Comparison of ENCODE assay signal across 8 mouse cellular contexts in genomic region chr9:123638668-123639089, GRCm38 (mm10). TPM values are rescaled to one million over a fixed set of nuclear protein-coding genes. Genes with fewer than 3 reads are reported as not detected.
DNase-seq lines count a peak whose midpoint lies in the region; ATAC-seq and TF ChIP-seq lines count a peak whose summit lies in the region.

No protein-coding gene starts in this region.

- H3K79me2 ChIP-seq in CH12.LX (replicated peaks; ENCODE audit: control insufficient read depth, extremely low read depth, insufficient read depth, poor library complexity, severe bottlenecking): no peaks in the 10 kb centered on the region

- peaks cover 2% of the 10 kb centered on the region for H3K9me3 ChIP-seq in CH12.LX (replicated peaks; ENCODE audit: low read length)
- no peaks in the 10 kb centered on the region for H3K9me3 ChIP-seq in hindbrain, embryonic 14.5 days (ENCODE audit: control insufficient read depth, low read length)

- in situ Hi-C loops in CH12.LX (cut with MboI; ENCODE audit: low pct_ligation_motif_present, low pct_unique_long_range_greater_than_20kb, low sequenced_read_pairs): no loop called here

- dilution Hi-C loops in CH12.LX (cut with MboI; ENCODE audit: extremely low pct_ligation_motif_present, extremely low pct_unique_long_range_greater_than_20kb, low sequenced_read_pairs): no loop called here

- H3K4me3 ChIP-seq in CH12.LX (replicated peaks in 1 of 3; ENCODE audit: low read depth in 2 of 3, low read length in 2 of 3, poor library complexity in 1 of 3): no peak overlapping the region
- no peak overlapping the region for H3K4me3 ChIP-seq in cerebellum, adult 2 months (replicated peaks; ENCODE audit: insufficient read depth, low read depth, low read length)
- no peak overlapping the region for H3K4me3 ChIP-seq in hindbrain, embryonic 14.5 days (replicated peaks; ENCODE audit: low read length)
- H3K4me3 ChIP-seq in left cerebral cortex, adult 2 months: no peak overlapping the region

- H3K27ac ChIP-seq in CH12.LX (ENCODE audit: insufficient read depth, low read depth): no peak overlapping the region
- no peak overlapping the region for H3K27ac ChIP-seq in cerebellum, adult 2 months (ENCODE audit: insufficient read depth, low read length)
- H3K27ac ChIP-seq in hindbrain, embryonic 14.5 days: no peak overlapping the region
- no peak overlapping the region for H3K27ac ChIP-seq in left cerebral cortex, adult 2 months

- intact Hi-C loops in left cerebral cortex, adult 2 months (cut with DNase I): loop anchor here (1.0 kb wide), 1 partner anchor 158 kb away; no protein-coding TSS in a partner anchor

- no peak for TF ChIP-seq POLR2A in CH12.LX (IDR thresholded peaks at IDR 0.05; ENCODE audit: low read depth, low read length)
- no peak for TF ChIP-seq POLR2A in cerebellum, adult 2 months (IDR thresholded peaks at IDR 0.05; ENCODE audit: borderline replicate concordance, insufficient read depth, low read length)

- TF ChIP-seq RAD21 in CH12.LX (IDR thresholded peaks at IDR 0.05; ENCODE audit: low read depth, low read length): peak; percentile 81

- peak in 1 of 2 experiments; percentile 87; a peak in 3 of 4 replicates for TF ChIP-seq CTCF in CH12.LX (conservative IDR thresholded peaks at IDR 0.05 in 1 of 2, IDR thresholded peaks at IDR 0.05 in 1 of 2; ENCODE audit: low read depth in 2 of 2, low read length in 2 of 2)
- TF ChIP-seq CTCF in cerebellum, adult 2 months (IDR thresholded peaks at IDR 0.05; ENCODE audit: borderline replicate concordance, insufficient read depth, low read depth, low read length): peak; percentile 56; the same call in 1 of the 2 replicates
- peak; percentile 83 for TF ChIP-seq CTCF in left cerebral cortex, adult 2 months (IDR thresholded peaks at IDR 0.05)

- H3K36me3 ChIP-seq in CH12.LX (replicated peaks in 1 of 2; ENCODE audit: control insufficient read depth in 1 of 2, insufficient read depth in 1 of 2, low read length in 1 of 2): no peaks in the 10 kb centered on the region
- no peaks in the 10 kb centered on the region for H3K36me3 ChIP-seq in hindbrain, embryonic 14.5 days (replicated peaks; ENCODE audit: control insufficient read depth, insufficient read depth)

- DNase-seq in frontal cortex, adult 2 months (ENCODE audit: extremely low spot score in 1 of 2, low spot score in 1 of 2): peak; percentile 11 to 69
- DNase-seq in frontal cortex, postnatal 14 days (ENCODE audit: low spot score in 2 of 2): no peak
- peak; percentile 38 for DNase-seq in CH12.LX (ENCODE audit: extremely low read depth)
- peak in 1 of 2 experiments; percentile 7 for DNase-seq in cerebellum, adult 2 months
- peak; percentile 36 for DNase-seq in hindbrain, embryonic 14.5 days (ENCODE audit: low spot score)
- DNase-seq in left cerebral cortex, adult 2 months (ENCODE audit: extremely low spot score in 1 of 2, low spot score in 2 of 2): peak in 1 of 2 experiments; percentile 14
- DNase-seq in retina, postnatal 7 days (ENCODE audit: low read depth, low spot score): peak; percentile 6
- no peak for DNase-seq in spleen, postnatal 14 days (ENCODE audit: low spot score in 2 of 2)

- WGBS in cerebellum, adult 2 months: 72% methylated on average over 1 of the region's 1 CpGs
- WGBS in hindbrain, embryonic 14.5 days: 74% methylated on average over 1 of the region's 1 CpGs

- H3K4me2 ChIP-seq in CH12.LX (ENCODE audit: insufficient read depth, low read depth, poor library complexity, severe bottlenecking): peak overlapping the region; percentile 50; the same call in 1 of the 2 replicates
- H3K4me2 ChIP-seq in hindbrain, embryonic 14.5 days (replicated peaks): no peak overlapping the region

- peak; percentile 51; the same call in 1 of the 2 replicates for ATAC-seq in hindbrain, embryonic 14.5 days (ENCODE audit: low FRiP score)

- H3K4me1 ChIP-seq in CH12.LX (ENCODE audit: control insufficient read depth in 1 of 2, insufficient read depth in 2 of 2): peaks cover 0 to 14% of the 10 kb centered on the region in 2 experiments; a peak in 2 of 4 replicates
- H3K4me1 ChIP-seq in cerebellum, adult 2 months (ENCODE audit: control insufficient read depth, insufficient read depth, low read length): no peaks in the 10 kb centered on the region
- H3K4me1 ChIP-seq in hindbrain, embryonic 14.5 days (replicated peaks; ENCODE audit: control insufficient read depth, insufficient read depth, low read length): no peaks in the 10 kb centered on the region

- no peak overlapping the region for H3K9ac ChIP-seq in CH12.LX (ENCODE audit: insufficient read depth, low read depth)
- H3K9ac ChIP-seq in hindbrain, embryonic 14.5 days: no peak overlapping the region

- H3K27me3 ChIP-seq in CH12.LX (replicated peaks): no peaks in the 10 kb centered on the region
- H3K27me3 ChIP-seq in cerebellum, adult 2 months (ENCODE audit: control insufficient read depth, insufficient read depth, low read length): no peaks in the 10 kb centered on the region
- no peaks in the 10 kb centered on the region for H3K27me3 ChIP-seq in hindbrain, embryonic 14.5 days (ENCODE audit: control insufficient read depth, insufficient read depth, low read length)

- no peak for TF ChIP-seq EP300 in CH12.LX (IDR thresholded peaks at IDR 0.05; ENCODE audit: low read length)

TF ChIP-seq in CH12.LX, 34 proteins besides CTCF, POLR2A, EP300 and RAD21:
- TF ChIP-seq UBTF (IDR thresholded peaks at IDR 0.05; ENCODE audit: low read depth, low read length) (no peak), ZC3H11A (IDR thresholded peaks at IDR 0.05; ENCODE audit: low read depth, low read length) (0 out of 2 replicates have a peak, but pooled peaks have one; percentile 19), SMC3 (IDR thresholded peaks at IDR 0.05; ENCODE audit: low read depth, low read length) (peak; percentile 78), ETS1 (conservative IDR thresholded peaks at IDR 0.05; ENCODE audit: low read depth, low read length) (no peak)

RNA-seq across cellular contexts. Expression of gene Slc6a20b, which starts 6.3 kb away (rescaled TPM):
- polyA plus RNA-seq in frontal cortex, adult 2 months (2012; rRNA removed): 0.36 and 0.48 TPM in 2 replicates
- total RNA-seq in CH12.LX (2012; rRNA removed): 0.42 and 0.55 TPM in 2 replicates
- not detected in 2 replicates for total RNA-seq in CH12.LX (2014; rRNA removed)
- polyA plus RNA-seq in CH12.LX (2012; ENCODE audit: insufficient read length, low read depth): not detected in 2 replicates
- 0.25 and 0.41 TPM in 2 replicates for polyA plus RNA-seq in cerebellum, adult 2 months (2012; rRNA removed)
- 0.43 and 0.44 TPM in 2 replicates for polyA plus RNA-seq in hindbrain, embryonic 14.5 days (2014; fragmentation: Nextera tagmentation; extraction: Ambion mirVana)
- under 1 TPM; 0.37 to 0.52 TPM for total RNA-seq in left cerebral cortex, adult 2 months (2021)

RNA-seq across cellular contexts. Expression of gene Ccr9, which starts 39.6 kb away (rescaled TPM):
- 0.13 and 0.44 TPM in 2 replicates for polyA plus RNA-seq in frontal cortex, adult 2 months (2012; rRNA removed)
- total RNA-seq in CH12.LX (2012; rRNA removed): 0.04 TPM in 2 replicates
- not detected in 2 replicates for total RNA-seq in CH12.LX (2014; rRNA removed)
- polyA plus RNA-seq in CH12.LX (2012; ENCODE audit: insufficient read length, low read depth): 0.09 and 0.10 TPM in 2 replicates
- polyA plus RNA-seq in cerebellum, adult 2 months (2012; rRNA removed): 0.11 and 0.20 TPM in 2 replicates
- polyA plus RNA-seq in hindbrain, embryonic 14.5 days (2014; fragmentation: Nextera tagmentation; extraction: Ambion mirVana): 0.27 and 0.57 TPM in 2 replicates
- total RNA-seq in left cerebral cortex, adult 2 months (2021): under 1 TPM; 0.12 to 0.20 TPM

RNA-seq across cellular contexts. Expression of gene Slc6a20a, which starts 40.0 kb away (rescaled TPM):
- 17.9 and 26.1 TPM in 2 replicates for polyA plus RNA-seq in frontal cortex, adult 2 months (2012; rRNA removed)
- total RNA-seq in CH12.LX (2012; rRNA removed): not detected in 2 replicates
- not detected in 2 replicates for total RNA-seq in CH12.LX (2014; rRNA removed)
- not detected in 2 replicates for polyA plus RNA-seq in CH12.LX (2012; ENCODE audit: insufficient read length, low read depth)
- polyA plus RNA-seq in cerebellum, adult 2 months (2012; rRNA removed): 10.8 and 18.8 TPM in 2 replicates
- polyA plus RNA-seq in hindbrain, embryonic 14.5 days (2014; fragmentation: Nextera tagmentation; extraction: Ambion mirVana): 9.7 and 10.9 TPM in 2 replicates
- 10 to 100 TPM; 18.9 to 24.4 TPM for total RNA-seq in left cerebral cortex, adult 2 months (2021)

Comparison
In these comparisons a context has a peak if more than half of its experiments do, and no peak if none do; other contexts are left out.
1. DNase-seq: peak in frontal cortex, adult 2 months (2 of 2), CH12.LX (single experiment), hindbrain, embryonic 14.5 days (single experiment) and retina, postnatal 7 days (single experiment); none in frontal cortex, postnatal 14 days (0 of 2) and spleen, postnatal 14 days (0 of 2).
2. RNA of gene Slc6a20a, which starts 40.0 kb away (polyA plus RNA-seq): 17.9 to 26.1 TPM in frontal cortex, adult 2 months, 10.8 to 18.8 TPM in cerebellum, adult 2 months and 9.7 to 10.9 TPM in hindbrain, embryonic 14.5 days; not detected in CH12.LX; every median in the first group is over 10 times any median in the second.